Mouse (Mus musculus) myocyte (in vitro differentiated cells): ENCODE measurements around the gene Otop2.

Experiments used
- MAX ChIP-seq: IDR thresholded peaks from one replicate; pipeline ENCODE4 v1.6.1; 2011; ENCODE audit warnings: low read depth, mild to moderate bottlenecking, control low read depth
- MYOD1 ChIP-seq, 3 experiments: IDR thresholded peaks; one replicate each; pipeline ENCODE4 v1.6.1; 2011; ENCODE audit warnings: control low read depth in 2 of 3, low read depth in 2 of 3, mild to moderate bottlenecking in 2 of 3, moderate library complexity in 1 of 3; ENCODE audit not compliant: insufficient read length in 2 of 3, control insufficient read depth in 1 of 3
- POLR2A ChIP-seq: IDR thresholded peaks from one replicate; pipeline ENCODE4 v1.6.1; 2011; ENCODE audit warnings: low read depth, mild to moderate bottlenecking, control low read depth, moderate library complexity; ENCODE audit not compliant: insufficient read length
- REST ChIP-seq: IDR thresholded peaks from one replicate; pipeline ENCODE4 v1.6.1; 2011; ENCODE audit warnings: mild to moderate bottlenecking, control low read depth, moderate library complexity; ENCODE audit not compliant: insufficient read depth, insufficient read length
- TCF12 ChIP-seq: IDR thresholded peaks from one replicate; pipeline ENCODE4 v1.6.1; 2011; ENCODE audit warnings: mild to moderate bottlenecking, control low read depth; ENCODE audit not compliant: poor library complexity, insufficient read depth, severe bottlenecking

- TF ChIP-seq TCF12 (no peak), POLR2A (no peak), MYOD1 (IDR thresholded peaks at IDR 0.05; ENCODE audit: control insufficient read depth in 1 of 3, insufficient read length in 2 of 3, low read depth in 2 of 3) (peak; percentile 14 to 69 (median 68)), MAX (no peak), REST (no peak)
These were observed 1.8 kb downstream of the Otop2 start for GRCm38 (mm10) chr11:115308781-115309180.
